Mouse (Mus musculus) brain, embryonic 14.5 days (tissue): ENCODE measurements around the gene Abcb11.

Experiments used
- CTCF ChIP-seq: fragments of 200-500 bp; IDR thresholded peaks from 2 replicates; pipeline ENCODE4 v1.5.1; 2012; ENCODE audit warnings: inconsistent platforms, mild to moderate bottlenecking, moderate library complexity, borderline replicate concordance; ENCODE audit not compliant: insufficient read depth, insufficient read length; ENCODE audit errors: extremely low read depth
- POLR2A ChIP-seq: fragments of 200-500 bp; IDR thresholded peaks from 2 replicates; pipeline ENCODE4 v1.6.1; 2012; ENCODE audit warnings: mild to moderate bottlenecking, inconsistent platforms, borderline replicate concordance; ENCODE audit not compliant: poor library complexity, insufficient read depth, insufficient read length, severe bottlenecking; ENCODE audit errors: extremely low read depth

DNA sequence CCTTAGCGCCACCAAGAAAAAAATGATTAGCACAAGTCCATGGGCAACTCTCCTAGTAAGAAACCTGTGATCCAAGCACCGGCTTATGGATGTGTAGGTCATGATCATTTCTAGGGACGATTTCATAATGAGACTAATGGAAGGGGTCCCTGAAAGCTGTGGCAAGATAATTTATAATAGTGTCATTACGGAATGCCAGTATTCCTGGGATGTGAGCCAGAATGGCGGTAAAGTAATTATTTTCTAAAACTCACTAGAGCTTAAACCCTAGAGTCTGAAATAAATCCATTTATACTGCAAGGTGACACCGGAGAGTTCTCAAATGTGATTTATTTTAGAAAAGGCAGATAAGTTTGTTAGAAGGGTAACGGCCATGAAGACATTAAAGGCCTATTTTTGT, 127.2 kb downstream of the Abcb11 start:
- no peak for TF ChIP-seq POLR2A
- TF ChIP-seq CTCF: no peak
